Mouse (Mus musculus) brain, embryonic 14.5 days (tissue): ENCODE data around the gene Timeless.

Source experiments
- CTCF ChIP-seq: fragments of 200-500 bp; IDR thresholded peaks from 2 replicates; pipeline ENCODE4 v1.5.1; 2012; ENCODE audit warnings: inconsistent platforms, mild to moderate bottlenecking, moderate library complexity, borderline replicate concordance; ENCODE audit not compliant: insufficient read depth, insufficient read length; ENCODE audit errors: extremely low read depth
- POLR2A ChIP-seq: fragments of 200-500 bp; IDR thresholded peaks from 2 replicates; pipeline ENCODE4 v1.6.1; 2012; ENCODE audit warnings: mild to moderate bottlenecking, inconsistent platforms, borderline replicate concordance; ENCODE audit not compliant: poor library complexity, insufficient read depth, insufficient read length, severe bottlenecking; ENCODE audit errors: extremely low read depth

- no peak for TF ChIP-seq POLR2A
- TF ChIP-seq CTCF, result no peak
Measured at GRCm38 (mm10) chr10:128253677-128254255, 21.9 kb downstream of the Timeless start, which contains the start of gene Apon.
